Mouse (Mus musculus): ENCODE results near the gene 1500009C09Rik.

1500009C09Rik gene

GRCm38 (mm10) chr15:82247131-82247776 lies 4.9 kb upstream of the 1500009C09Rik start:
- in situ Hi-C loops (cut with MboI): no loop called here

GRCm38 (mm10) chr15:82251579-82251978 lies 618 bp upstream of the 1500009C09Rik start:
- in situ Hi-C loops (cut with MboI): no loop called here

- in situ Hi-C loops (cut with MboI): no loop called here
These were observed 3.1 kb downstream of the 1500009C09Rik start for GRCm38 (mm10) chr15:82255248-82255647.

GRCm38 (mm10) chr15:82255944-82256383 lies 3.8 kb downstream of the 1500009C09Rik start:
- in situ Hi-C loops (cut with MboI): no loop called here

- in situ Hi-C loops (cut with MboI): no loop called here
These were observed 7.3 kb downstream of the 1500009C09Rik start for GRCm38 (mm10) chr15:82259510-82259909.

GRCm38 (mm10) chr15:82266356-82266755 lies 14.2 kb downstream of the 1500009C09Rik start:
- in situ Hi-C loops (cut with MboI): no loop called here

- in situ Hi-C loops (cut with MboI): no loop called here
These were observed 16.0 kb downstream of the 1500009C09Rik start for GRCm38 (mm10) chr15:82268185-82268584.

- in situ Hi-C loops (cut with MboI): no loop called here
These were observed 16.6 kb downstream of the 1500009C09Rik start for GRCm38 (mm10) chr15:82268783-82269182.

- in situ Hi-C loops (cut with MboI): no loop called here
These were observed 19.0 kb downstream of the 1500009C09Rik start for GRCm38 (mm10) chr15:82271201-82271600.

- in situ Hi-C loops (cut with MboI): no loop called here
These were observed 20.1 kb downstream of the 1500009C09Rik start for GRCm38 (mm10) chr15:82272295-82272694.

GRCm38 (mm10) chr15:82274593-82274926 lies 22.4 kb downstream of the 1500009C09Rik start, which contains the start of gene Sept3:
Gene Sept3 (plus strand): TSS chr15:82274893.
- in situ Hi-C loops (cut with MboI): no loop called here

- in situ Hi-C loops (cut with MboI): loop anchor here (25.0 kb wide), 1 partner anchor 512 kb away; the partner anchor contains the start of gene Cyp2d26
These were observed 23.0 kb downstream of the 1500009C09Rik start for GRCm38 (mm10) chr15:82274927-82275901.

GRCm38 (mm10) chr15:82277591-82277990 lies 25.4 kb downstream of the 1500009C09Rik start:
- in situ Hi-C loops (cut with MboI): loop anchor here (25.0 kb wide), 1 partner anchor 510 kb away; the partner anchor contains the start of gene Cyp2d26

GRCm38 (mm10) chr15:82280638-82281037 lies 28.4 kb downstream of the 1500009C09Rik start:
- in situ Hi-C loops (cut with MboI): loop anchor here (25.0 kb wide), 1 partner anchor 507 kb away; the partner anchor contains the start of gene Cyp2d26

- in situ Hi-C loops (cut with MboI): loop anchor here (25.0 kb wide), 1 partner anchor 501 kb away; the partner anchor contains the start of gene Cyp2d26
These were observed 34.0 kb downstream of the 1500009C09Rik start for GRCm38 (mm10) chr15:82286157-82286556.

- in situ Hi-C loops (cut with MboI): loop anchor here (25.0 kb wide), 1 partner anchor 497 kb away; the partner anchor contains the start of gene Cyp2d26
These were observed 38.1 kb downstream of the 1500009C09Rik start for GRCm38 (mm10) chr15:82290252-82290651.

GRCm38 (mm10) chr15:82292851-82293250 lies 40.7 kb downstream of the 1500009C09Rik start:
- in situ Hi-C loops (cut with MboI): loop anchor here (25.0 kb wide), 1 partner anchor 494 kb away; the partner anchor contains the start of gene Cyp2d26

- in situ Hi-C loops (cut with MboI): loop anchor here (25.0 kb wide), 1 partner anchor 494 kb away; the partner anchor contains the start of gene Cyp2d26
These were observed 41.1 kb downstream of the 1500009C09Rik start for GRCm38 (mm10) chr15:82293271-82293711.

GRCm38 (mm10) chr15:82294059-82294458 lies 41.9 kb downstream of the 1500009C09Rik start:
- in situ Hi-C loops (cut with MboI): loop anchor here (25.0 kb wide), 1 partner anchor 493 kb away; the partner anchor contains the start of gene Cyp2d26

GRCm38 (mm10) chr15:82298764-82299561 lies 46.8 kb downstream of the 1500009C09Rik start, which contains the start of gene Wbp2nl:
Gene Wbp2nl (plus strand): TSS chr15:82298954.
- in situ Hi-C loops (cut with MboI): loop anchor here (25.0 kb wide), 1 partner anchor 488 kb away; the partner anchor contains the start of gene Cyp2d26

GRCm38 (mm10) chr15:82307107-82307506 lies 54.9 kb downstream of the 1500009C09Rik start:
- in situ Hi-C loops (cut with MboI): no loop called here

All from mature B cell (primary cell).